Mouse (Mus musculus): ENCODE results near the gene Gm49403. TPM values are rescaled to one million over a fixed set of nuclear protein-coding genes. Genes with fewer than 3 reads are reported as not detected.
"Not testable (repeated sequence)": the region's sequence is repeated elsewhere in the genome, so short reads cannot be mapped to it uniquely, and the experiment has no call there.

The Gm49403 gene
- polyA plus RNA-seq, 1 experiment from 2014 or later = not detected

DNA sequence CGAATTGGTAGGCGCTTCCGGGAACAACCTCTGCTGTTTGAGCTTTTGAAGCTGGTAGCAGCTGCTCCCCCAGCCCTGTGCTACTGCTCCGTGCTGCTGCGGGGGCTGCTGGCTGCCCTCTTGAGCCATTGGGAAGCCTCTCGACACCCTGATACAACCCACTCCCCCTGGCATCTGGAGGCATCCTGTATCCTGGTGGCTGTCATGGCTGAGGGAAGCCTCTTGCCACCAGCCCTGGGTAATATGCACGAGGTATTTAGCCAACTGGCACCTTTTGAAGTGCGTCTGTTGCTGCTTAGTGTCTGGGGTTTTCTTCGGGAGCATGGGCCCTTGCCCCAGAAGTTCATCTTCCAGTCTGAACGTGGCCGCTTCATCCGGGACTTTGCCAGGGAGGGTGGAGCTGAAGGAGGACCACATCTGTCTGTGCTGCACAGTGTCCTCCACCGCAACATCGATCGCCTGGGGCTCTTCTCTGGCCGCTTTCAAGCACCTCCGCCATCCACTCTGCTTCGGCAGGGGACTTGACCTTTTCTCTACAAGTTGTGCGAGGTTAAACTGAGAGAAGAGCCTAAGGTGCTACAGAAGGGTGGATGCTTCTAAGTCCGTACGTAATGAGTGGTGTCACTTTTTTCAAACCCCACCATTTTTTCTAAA, 13.6 kb downstream of the Gm49403 start:
- Histone ChIP-seq H3K4me2 (peak overlapping the region; percentile 96), H3K27ac (replicated peaks) (peak overlapping the region; percentile 85), H3K36me3 (peaks cover 26% of the 10 kb centered on the region), H3K4me3 (peak overlapping the region; percentile 98), H3K9ac (peak overlapping the region; percentile 95), H3K4me1 (replicated peaks) (peaks cover 55% of the 10 kb centered on the region)
- peak; percentile 68 for ATAC-seq (ENCODE audit: low read depth)
- not testable (repeated sequence) for H3K9me3 ChIP-seq, H3K27me3 ChIP-seq
- 18% methylated on average over 21 of the region's 21 CpGs for WGBS

DNA sequence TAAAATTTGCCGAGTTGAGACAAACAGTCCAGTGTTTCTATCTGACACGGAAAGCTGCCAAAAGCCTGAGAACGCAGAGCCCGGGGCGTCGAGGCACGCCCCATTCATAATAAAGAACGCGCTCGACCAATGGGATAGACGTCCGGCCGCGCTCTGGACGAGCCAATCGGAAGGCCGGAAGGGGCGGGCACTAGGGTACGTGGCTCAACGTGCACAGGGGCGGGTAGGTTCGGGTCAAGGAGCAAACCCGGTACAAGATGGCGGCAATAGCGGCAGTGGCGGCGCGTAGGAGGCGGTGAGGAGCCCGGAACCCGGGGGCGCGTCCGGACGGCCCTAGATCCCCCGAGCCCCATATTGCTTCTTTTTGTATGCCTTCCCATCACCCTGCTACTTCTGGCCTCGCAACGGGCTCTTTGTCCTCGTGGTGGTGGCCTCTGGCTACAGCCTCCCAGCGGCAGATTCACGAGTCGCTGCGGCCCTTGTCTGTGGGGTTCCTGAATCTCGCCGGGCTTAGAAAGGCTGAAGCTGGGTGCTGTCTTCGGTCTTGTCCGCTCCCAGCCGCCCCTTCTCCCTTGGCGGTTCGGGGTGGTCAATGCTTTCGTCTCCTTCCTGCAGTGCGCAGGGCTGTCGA, 14.2 kb downstream of the Gm49403 start, which contains the start of gene Ganab:
Gene Ganab (plus strand): TSS at position 207 of the 631 bp plus-strand sequence.
- under 1% methylated on average over 53 of the region's 53 CpGs for WGBS
- Histone ChIP-seq H3K9me3 (no peaks in the 10 kb centered on the region), H3K4me1 (replicated peaks) (peaks cover 52% of the 10 kb centered on the region), H3K4me2 (peak within 1 kb of the TSS; percentile 96), H3K36me3 (peaks cover 31% of the 10 kb centered on the region), H3K9ac (peak within 1 kb of the TSS; percentile 95), H3K27me3 (no peaks in the 10 kb centered on the region), H3K27ac (replicated peaks) (peak within 1 kb of the TSS; percentile 90), H3K4me3 (peak within 1 kb of the TSS; percentile 98)
- ATAC-seq (ENCODE audit: low read depth) = peak; percentile 98

DNA sequence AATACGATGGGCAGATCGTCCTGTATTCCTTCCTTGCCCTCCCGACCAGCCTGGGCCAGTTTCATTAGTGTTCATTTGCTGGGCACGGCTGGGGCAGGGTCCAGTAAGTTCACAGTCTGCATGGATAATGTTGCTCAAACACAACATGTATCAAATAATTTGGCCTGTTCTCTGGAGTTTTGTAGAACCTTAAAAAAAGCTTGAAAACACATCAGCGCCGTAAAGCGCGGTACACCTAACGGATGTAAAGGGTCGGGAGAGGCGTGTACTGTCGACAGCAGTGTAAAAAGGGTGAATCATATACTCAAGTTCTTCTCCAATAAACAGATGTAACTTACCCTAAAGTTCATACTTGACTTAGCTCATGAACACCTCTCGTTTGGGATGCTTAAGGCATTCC, 14.8 kb downstream of the Gm49403 start:
- Histone ChIP-seq H3K4me3 (peak overlapping the region; percentile 98), H3K27ac (replicated peaks) (peak overlapping the region; percentile 90), H3K4me2 (peak overlapping the region; percentile 96), H3K4me1 (replicated peaks) (peaks cover 48% of the 10 kb centered on the region), H3K9ac (peak overlapping the region; percentile 95), H3K9me3 (no peaks in the 10 kb centered on the region), H3K27me3 (no peaks in the 10 kb centered on the region), H3K36me3 (peaks cover 36% of the 10 kb centered on the region)
- WGBS = 14% methylated on average over 13 of the region's 13 CpGs
- ATAC-seq (ENCODE audit: low read depth) = no peak

DNA sequence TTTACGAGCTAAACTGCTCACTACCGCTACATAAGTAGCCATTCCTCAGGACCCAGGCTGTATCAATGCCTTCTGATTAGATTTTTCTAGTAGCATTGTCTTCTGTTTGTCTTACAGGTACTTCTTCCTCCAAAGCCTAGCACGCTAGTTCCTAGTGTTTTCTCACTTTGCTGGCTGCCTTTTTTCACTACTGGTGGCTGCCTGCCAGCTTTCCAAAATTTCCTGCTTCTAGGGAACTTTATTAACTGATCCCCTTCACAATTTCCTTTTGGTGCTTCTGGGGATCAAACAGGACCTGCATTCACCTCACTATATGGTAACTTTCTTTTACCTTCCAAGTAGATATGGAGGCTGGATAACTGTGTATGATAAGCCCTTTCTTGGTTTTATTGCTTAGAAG, 15.3 kb downstream of the Gm49403 start:
- Histone ChIP-seq H3K4me1 (replicated peaks) (peaks cover 43% of the 10 kb centered on the region), H3K4me2 (peak overlapping the region; percentile 96), H3K9ac (peak overlapping the region; percentile 95), H3K27me3 (no peaks in the 10 kb centered on the region), H3K4me3 (peak overlapping the region; percentile 98), H3K36me3 (peaks cover 40% of the 10 kb centered on the region), H3K9me3 (no peaks in the 10 kb centered on the region), H3K27ac (replicated peaks) (no peak overlapping the region)
- WGBS = 56% methylated on average over 3 of the region's 3 CpGs
- ATAC-seq (ENCODE audit: low read depth) = no peak

DNA sequence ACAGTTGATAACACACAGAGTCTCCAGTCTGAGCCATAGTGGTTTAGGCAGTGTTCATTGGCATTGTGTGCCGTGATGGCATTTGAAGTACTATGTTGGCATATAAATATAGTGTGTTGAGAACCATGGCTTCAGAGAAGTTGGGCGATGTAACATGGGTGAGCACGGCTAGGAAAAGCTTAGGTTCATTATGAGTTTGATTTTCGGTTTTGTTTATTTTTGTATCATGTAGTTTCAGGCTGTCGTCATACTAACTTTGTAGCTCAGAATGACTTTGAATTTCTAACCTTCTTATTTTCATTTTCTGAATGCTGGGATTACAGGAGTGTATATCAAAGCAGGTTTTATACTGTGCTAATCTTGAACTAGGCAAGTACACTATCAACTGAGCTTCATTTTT, 19.7 kb downstream of the Gm49403 start:
- 94% methylated on average over 5 of the region's 5 CpGs for WGBS
- Histone ChIP-seq H3K9ac (no peak overlapping the region), H3K4me1 (replicated peaks) (peaks cover 25% of the 10 kb centered on the region), H3K27ac (replicated peaks) (no peak overlapping the region), H3K4me2 (no peak overlapping the region), H3K36me3 (peaks cover 64% of the 10 kb centered on the region), H3K4me3 (no peak overlapping the region), H3K9me3 (no peaks in the 10 kb centered on the region), H3K27me3 (no peaks in the 10 kb centered on the region)
- ATAC-seq (ENCODE audit: low read depth) = no peak

DNA sequence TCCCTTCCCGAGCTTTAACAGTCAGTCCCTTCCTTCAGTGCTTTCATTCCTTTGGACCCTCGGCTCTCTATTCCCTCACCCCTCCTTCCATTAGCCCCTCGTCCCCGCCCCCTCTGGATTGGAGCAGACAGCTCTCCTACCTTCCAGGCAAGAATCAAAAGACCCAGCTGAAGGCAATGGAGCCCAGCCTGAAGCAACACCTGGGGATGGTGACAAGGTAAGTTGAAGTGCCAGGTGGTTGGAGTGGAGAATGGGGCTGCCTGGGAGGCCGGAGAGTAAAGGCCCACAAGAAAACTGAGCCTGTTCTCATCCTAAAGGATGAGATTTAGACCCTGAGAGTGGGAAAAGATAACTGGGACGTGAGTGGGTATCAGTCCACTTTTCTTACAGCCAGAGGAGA, 24.8 kb downstream of the Gm49403 start:
- ATAC-seq (ENCODE audit: low read depth) = no peak
- 90% methylated on average over 6 of the region's 6 CpGs for WGBS
- Histone ChIP-seq H3K4me1 (replicated peaks) (no peaks in the 10 kb centered on the region), H3K9ac (no peak overlapping the region), H3K9me3 (no peaks in the 10 kb centered on the region), H3K4me2 (no peak overlapping the region), H3K36me3 (peaks cover 97% of the 10 kb centered on the region), H3K27ac (replicated peaks) (no peak overlapping the region), H3K4me3 (no peak overlapping the region), H3K27me3 (no peaks in the 10 kb centered on the region)

DNA sequence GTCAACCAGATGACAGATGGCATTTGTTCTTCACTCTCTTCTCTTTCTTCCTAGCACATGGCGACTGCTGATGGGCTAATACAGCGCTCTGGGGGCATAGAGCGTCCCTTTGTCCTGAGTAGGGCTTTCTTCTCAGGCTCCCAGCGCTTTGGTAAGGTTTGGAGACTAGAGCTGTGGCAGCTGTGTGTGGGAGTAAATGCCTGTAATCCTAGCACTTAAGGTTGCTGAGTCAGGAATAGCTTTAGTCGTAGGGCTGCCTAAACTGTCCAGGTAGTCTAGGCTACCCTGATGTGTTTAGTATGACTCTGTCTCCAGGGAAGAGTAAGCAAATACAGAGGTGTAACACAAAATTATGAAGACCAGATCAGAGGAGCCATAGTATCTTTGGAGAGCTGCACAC, 28.1 kb downstream of the Gm49403 start:
- no peak overlapping the region for H3K9ac ChIP-seq
- 93% methylated on average over 5 of the region's 5 CpGs for WGBS
- no peak for ATAC-seq (ENCODE audit: low read depth)

DNA sequence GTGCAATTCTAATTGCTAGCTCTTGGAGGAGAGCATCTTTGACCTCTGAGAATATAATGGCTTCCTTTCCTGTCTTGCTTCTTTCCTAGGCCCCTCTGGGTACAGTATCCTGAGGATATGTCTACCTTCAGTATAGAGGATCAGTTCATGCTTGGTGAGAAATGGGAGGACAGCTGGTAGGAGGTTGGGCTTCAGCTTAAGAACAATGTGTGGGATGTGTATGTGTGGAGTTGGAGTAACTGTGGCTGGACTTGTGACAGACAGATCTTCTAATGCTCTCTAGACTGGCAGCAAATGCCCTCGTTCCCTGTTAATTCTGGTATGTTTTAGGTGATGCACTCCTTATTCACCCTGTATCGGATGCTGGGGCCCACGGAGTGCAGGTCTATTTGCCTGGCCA, 30.5 kb downstream of the Gm49403 start:
- Histone ChIP-seq H3K9me3 (no peaks in the 10 kb centered on the region), H3K27ac (replicated peaks) (no peak overlapping the region), H3K4me3 (no peak overlapping the region), H3K9ac (no peak overlapping the region), H3K4me1 (replicated peaks) (no peaks in the 10 kb centered on the region), H3K36me3 (peaks cover 80% of the 10 kb centered on the region), H3K4me2 (no peak overlapping the region), H3K27me3 (no peaks in the 10 kb centered on the region)
- no peak for ATAC-seq (ENCODE audit: low read depth)
- 93% methylated on average over 3 of the region's 3 CpGs for WGBS

More for the DNA sequence above, 28.1 kb downstream of the Gm49403 start:
- Histone ChIP-seq H3K4me1 (replicated peaks) (no peaks in the 10 kb centered on the region), H3K9me3 (no peaks in the 10 kb centered on the region), H3K27me3 (no peaks in the 10 kb centered on the region), H3K27ac (replicated peaks) (no peak overlapping the region), H3K4me2 (no peak overlapping the region), H3K36me3 (peaks cover 100% of the 10 kb centered on the region), H3K4me3 (no peak overlapping the region)

DNA sequence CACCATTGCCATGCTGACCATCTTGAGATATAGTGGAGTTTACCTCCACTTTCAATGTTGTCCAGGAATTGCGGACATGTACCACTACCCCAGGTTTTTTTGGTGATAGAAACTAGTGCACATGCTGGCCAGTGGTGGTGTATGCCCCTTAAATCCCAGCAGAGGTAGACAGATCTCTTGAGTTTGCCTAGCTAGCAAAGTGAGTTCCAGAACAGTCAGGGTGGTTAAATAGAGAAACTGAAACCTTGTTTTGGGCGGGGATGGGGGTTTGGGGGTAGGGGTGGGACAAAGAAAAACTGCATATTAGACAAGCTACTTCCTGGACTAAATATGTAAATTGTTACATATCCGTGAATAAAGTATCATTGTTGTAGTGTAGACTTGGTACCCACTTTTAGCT, 35.3 kb downstream of the Gm49403 start:
- WGBS = 93% methylated on average over 3 of the region's 3 CpGs

DNA sequence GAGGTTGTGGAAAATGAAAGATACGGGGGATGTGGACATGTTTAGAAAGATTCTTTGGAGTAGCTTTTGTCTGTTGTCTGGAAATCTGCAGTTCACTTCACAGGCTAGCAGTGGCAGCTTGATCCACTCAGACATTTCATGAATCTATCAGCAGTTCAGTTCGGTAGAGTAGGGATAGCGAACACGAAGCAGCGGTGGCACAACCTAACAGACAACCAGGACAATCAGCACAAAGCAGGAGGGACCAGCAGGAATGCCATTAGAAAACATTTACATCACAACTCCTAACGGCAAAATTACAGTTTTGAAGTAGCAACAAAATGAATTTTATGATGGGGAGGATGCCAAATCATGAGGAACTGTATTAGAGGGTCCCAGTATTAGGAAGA, 35.9 kb downstream of the Gm49403 start:
- Histone ChIP-seq H3K9ac (peak overlapping the region; percentile 81; the same call in 1 of the 2 replicates), H3K4me2 (peak overlapping the region; percentile 85), H3K4me3 (peak overlapping the region; percentile 84), H3K9me3 (no peaks in the 10 kb centered on the region), H3K27ac (replicated peaks) (peak overlapping the region; percentile 87), H3K4me1 (replicated peaks) (peaks cover 20% of the 10 kb centered on the region), H3K36me3 (peaks cover 34% of the 10 kb centered on the region), H3K27me3 (no peaks in the 10 kb centered on the region)
- 49% methylated on average over 6 of the region's 6 CpGs for WGBS
- peak; percentile 12; the same call in 1 of the 2 replicates for ATAC-seq (ENCODE audit: low read depth)

More for the DNA sequence above, 35.3 kb downstream of the Gm49403 start:
- Histone ChIP-seq H3K9me3 (no peaks in the 10 kb centered on the region), H3K4me2 (no peak overlapping the region), H3K36me3 (peaks cover 41% of the 10 kb centered on the region), H3K4me1 (replicated peaks) (peaks cover 20% of the 10 kb centered on the region), H3K9ac (no peak overlapping the region), H3K27me3 (no peaks in the 10 kb centered on the region), H3K4me3 (no peak overlapping the region), H3K27ac (replicated peaks) (no peak overlapping the region)
- ATAC-seq (ENCODE audit: low read depth) = no peak

DNA sequence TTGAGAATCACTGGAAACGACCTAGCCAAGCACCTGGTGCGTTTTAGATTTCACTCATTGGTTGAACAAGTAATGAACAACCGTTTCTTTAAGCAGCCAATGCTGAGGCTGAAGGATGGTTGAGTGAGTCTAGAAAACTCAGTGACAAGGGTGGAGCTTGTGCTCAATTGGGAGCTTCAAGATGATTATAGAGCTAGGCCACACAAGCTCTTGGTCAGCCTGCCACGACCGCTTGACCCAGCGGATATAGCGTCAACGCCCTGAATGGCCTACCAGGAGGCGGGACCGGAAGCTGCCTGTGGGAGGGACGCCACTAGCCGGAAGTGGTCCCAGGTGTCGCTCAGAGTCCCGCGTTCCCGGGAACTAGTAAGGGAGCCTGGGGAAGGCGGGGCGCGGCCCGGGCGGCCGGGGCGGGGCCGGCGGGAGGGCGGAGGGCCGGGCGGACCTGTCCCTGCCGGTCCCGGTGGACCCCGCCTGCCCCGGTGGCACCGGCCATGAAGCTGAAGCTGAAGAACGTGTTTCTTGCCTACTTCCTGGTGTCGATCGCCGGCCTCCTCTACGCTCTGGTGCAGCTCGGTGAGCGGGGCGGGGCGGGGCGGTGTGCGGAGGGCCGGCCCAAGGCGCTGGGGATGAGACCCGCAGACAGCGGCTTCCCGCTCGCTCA, 36.5 kb downstream of the Gm49403 start, which contains the start of gene B3gat3:
Gene B3gat3 (plus strand): TSS at position 302 of the 664 bp plus-strand sequence.
- Histone ChIP-seq H3K9me3 (no peaks in the 10 kb centered on the region), H3K4me3 (peak within 1 kb of the TSS; percentile 84), H3K27me3 (no peaks in the 10 kb centered on the region), H3K4me1 (replicated peaks) (peaks cover 20% of the 10 kb centered on the region), H3K9ac (peak within 1 kb of the TSS; percentile 81), H3K36me3 (peaks cover 30% of the 10 kb centered on the region), H3K4me2 (peak within 1 kb of the TSS; percentile 85), H3K27ac (replicated peaks) (peak within 1 kb of the TSS; percentile 87)
- peak; percentile 98 for ATAC-seq (ENCODE audit: low read depth)
- 3% methylated on average over 50 of the region's 50 CpGs for WGBS

DNA sequence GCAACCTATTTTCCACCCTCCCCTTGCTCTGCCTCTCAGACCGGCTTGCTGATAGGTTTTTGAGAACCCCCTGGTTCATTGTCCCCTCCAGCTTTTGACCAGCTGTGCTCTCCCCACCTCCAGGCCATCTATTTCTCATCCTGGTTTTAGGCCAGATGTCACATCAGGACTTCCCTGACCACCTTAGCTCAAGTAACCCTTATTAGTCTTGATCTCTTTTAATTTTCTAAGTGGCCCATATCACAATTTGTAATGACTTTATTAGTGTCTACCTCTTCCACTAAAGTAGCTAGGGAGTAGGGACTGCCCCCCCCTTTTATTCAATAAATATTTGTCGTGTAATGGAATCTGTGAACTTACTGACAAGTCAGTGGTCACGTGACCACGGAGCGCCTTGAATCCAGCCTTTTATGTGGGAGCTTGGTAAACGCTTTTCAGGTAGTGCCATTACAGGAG, 37.1 kb downstream of the Gm49403 start:
- H3K4me3 ChIP-seq = peak overlapping the region; percentile 84
- H3K4me2 ChIP-seq = peak overlapping the region; percentile 85
- peaks cover 30% of the 10 kb centered on the region for H3K36me3 ChIP-seq
- H3K4me1 ChIP-seq (replicated peaks) = peaks cover 20% of the 10 kb centered on the region
- peak overlapping the region; percentile 87 for H3K27ac ChIP-seq (replicated peaks)
- ATAC-seq (ENCODE audit: low read depth) = peak; percentile 23; the same call in 1 of the 2 replicates
- no peaks in the 10 kb centered on the region for H3K27me3 ChIP-seq
- WGBS = 2% methylated on average over 6 of the region's 6 CpGs
- peak overlapping the region; percentile 81 for H3K9ac ChIP-seq
- H3K9me3 ChIP-seq = no peaks in the 10 kb centered on the region

All from neural tube, embryonic 13.5 days (tissue).